Mouse (Mus musculus) limb, embryonic 15.5 days (tissue): Measurements from ENCODE around the gene Sp2. TPM values are rescaled to one million over a fixed set of nuclear protein-coding genes. Genes with fewer than 3 reads are reported as not detected.

ENCODE experiments used
- ATAC-seq: fragments of 200-750 bp; cut with Nextera tagmentation; 2 replicates; pipeline ENCODE4 v1.8.0; 2017; ENCODE audit warnings: low read depth, moderate TSS enrichment; ENCODE audit not compliant: insufficient number of reproducible peaks, low FRiP score, low TSS enrichment
- H3K27ac ChIP-seq: fragments of 300-500 bp; sonication (generic); 2 replicates; pipeline ENCODE4 v1.5.1; 2015; ENCODE audit warnings: moderate library complexity, mild to moderate bottlenecking, inconsistent platforms
- H3K27me3 ChIP-seq: fragments of 300-500 bp; sonication (generic); 2 replicates; pipeline ENCODE4 v1.6.1; 2015; ENCODE audit warnings: inconsistent platforms
- H3K36me3 ChIP-seq: fragments of 300-500 bp; sonication (generic); 2 replicates; pipeline ENCODE4 v1.6.1; 2015; ENCODE audit warnings: inconsistent platforms
- H3K4me1 ChIP-seq: fragments of 300-500 bp; sonication (generic); 2 replicates; pipeline ENCODE4 v1.6.1; 2015; ENCODE audit warnings: inconsistent platforms
- H3K4me2 ChIP-seq: fragments of 300-500 bp; sonication (generic); 2 replicates; pipeline ENCODE4 v1.6.1; 2015; ENCODE audit warnings: mild to moderate bottlenecking, inconsistent platforms
- H3K4me3 ChIP-seq: fragments of 300-500 bp; sonication (generic); 2 replicates; pipeline ENCODE4 v1.5.1; 2015; ENCODE audit warnings: mild to moderate bottlenecking, inconsistent platforms
- H3K9ac ChIP-seq: fragments of 300-500 bp; sonication (generic); 2 replicates; pipeline ENCODE4 v1.6.1; 2015; ENCODE audit warnings: inconsistent platforms
- H3K9me3 ChIP-seq: fragments of 300-500 bp; sonication (generic); 2 replicates; pipeline ENCODE4 v1.6.1; 2016; ENCODE audit warnings: inconsistent platforms
- WGBS: fragments of 180-500 bp; shearing (Covaris S2); methylation state at CpG from one replicate; pipeline ENCODE4 v1.1.7; 2015; 5-methylcytosine and 5-hydroxymethylcytosine counted together
- polyA plus RNA-seq: library from polyadenylated mRNA; unstranded; fragments of >200 nt; fragmentation: Nextera tagmentation; extraction: Ambion mirVana; gene quantifications from 2 replicates; pipeline ENCODE4 v1.2.1, GENCODE M21; 2015

Sp2 gene
- polyA plus RNA-seq, 1 experiment from 2014 or later, result 15.1 TPM

GRCm38 (mm10) chr11:96910003-96910402 lies 72.8 kb downstream of the Sp2 start:
- no peak for ATAC-seq
- peaks cover 4% of the 10 kb centered on the region for H3K4me1 ChIP-seq
- H3K4me2 ChIP-seq, result no peak overlapping the region
- H3K9ac ChIP-seq, result no peak overlapping the region
- no peak overlapping the region for H3K4me3 ChIP-seq
- H3K27me3 ChIP-seq, result no peaks in the 10 kb centered on the region
- H3K9me3 ChIP-seq, result no peaks in the 10 kb centered on the region
- WGBS, result 29% methylated on average over 7 of the region's 7 CpGs
- H3K36me3 ChIP-seq, result peaks cover 55% of the 10 kb centered on the region
- H3K27ac ChIP-seq, result no peak overlapping the region

- no peak for ATAC-seq
- Histone ChIP-seq H3K4me2 (no peak overlapping the region), H3K9me3 (no peaks in the 10 kb centered on the region), H3K27ac (no peak overlapping the region), H3K4me1 (no peaks in the 10 kb centered on the region), H3K4me3 (no peak overlapping the region), H3K36me3 (peaks cover 55% of the 10 kb centered on the region), H3K27me3 (no peaks in the 10 kb centered on the region), H3K9ac (no peak overlapping the region)
- 85% methylated on average over 12 of the region's 12 CpGs for WGBS
Measured at GRCm38 (mm10) chr11:96908594-96908993, 74.2 kb downstream of the Sp2 start.

GRCm38 (mm10) chr11:96906431-96907161 lies 76.2 kb downstream of the Sp2 start:
- peak; percentile 61; the same call in 1 of the 2 replicates for ATAC-seq
- 46% methylated on average over 15 of the region's 15 CpGs for WGBS
- H3K27ac ChIP-seq, result peak overlapping the region; percentile 17; the same call in 1 of the 2 replicates

More at GRCm38 (mm10) chr11:96906431-96907161, 76.2 kb downstream of the Sp2 start:
- Histone ChIP-seq H3K36me3 (peaks cover 48% of the 10 kb centered on the region), H3K4me2 (no peak overlapping the region), H3K4me1 (peaks cover 9% of the 10 kb centered on the region), H3K9ac (no peak overlapping the region), H3K4me3 (no peak overlapping the region), H3K9me3 (no peaks in the 10 kb centered on the region), H3K27me3 (0 out of 2 replicates have a peak, but pooled peaks cover 4% of the 10 kb centered on the region)

Other genes starting within 250 kb of the Sp2 start
- gene Snx11, start 205.4 kb downstream of the Sp2 start, polyA plus RNA-seq, result 20.9 and 22.1 TPM in 2 replicates
- 89.3 and 101 TPM in 2 replicates for gene Cbx1, start 193.8 kb downstream of the Sp2 start, polyA plus RNA-seq
- 75.6 and 81.1 TPM in 2 replicates for gene Nfe2l1, start 153.0 kb downstream of the Sp2 start, polyA plus RNA-seq
- 203 and 213 TPM in 2 replicates for gene Copz2, start 133.1 kb downstream of the Sp2 start, polyA plus RNA-seq
- gene Cdk5rap3, start 66.5 kb downstream of the Sp2 start, polyA plus RNA-seq, result 76.2 and 87.4 TPM in 2 replicates
- 3.4 and 3.6 TPM in 2 replicates for gene Prr15l, start 54.9 kb downstream of the Sp2 start, polyA plus RNA-seq
- 33.6 and 37.6 TPM in 2 replicates for gene Pnpo, start 39.0 kb downstream of the Sp2 start, polyA plus RNA-seq
- gene Sp6, start 30.4 kb upstream of the Sp2 start, polyA plus RNA-seq, result 27.1 and 30.4 TPM in 2 replicates
- 22.7 and 23.8 TPM in 2 replicates for gene Scrn2, start 47.0 kb upstream of the Sp2 start, polyA plus RNA-seq
- gene Lrrc46, start 58.4 kb upstream of the Sp2 start, polyA plus RNA-seq, result 0.54 and 0.65 TPM in 2 replicates
- gene Mrpl10, start 58.6 kb upstream of the Sp2 start, polyA plus RNA-seq, result 79.5 and 84.7 TPM in 2 replicates
- gene Osbpl7, start 67.7 kb upstream of the Sp2 start, polyA plus RNA-seq, result 8.9 and 9.9 TPM in 2 replicates
- gene Tbx21, start 132.4 kb upstream of the Sp2 start, polyA plus RNA-seq, result 0.14 TPM in 1 of 2 replicates, not detected in the other
- gene Tbkbp1, start 168.5 kb upstream of the Sp2 start, polyA plus RNA-seq, result 6.8 and 7.8 TPM in 2 replicates
- gene Kpnb1, start 204.9 kb upstream of the Sp2 start, polyA plus RNA-seq, result 42.7 and 44.3 TPM in 2 replicates